Mouse (Mus musculus) common myeloid progenitor, adult 5-6 weeks (primary cell): ENCODE data around the gene Pilra. TPM values are rescaled to one million over a fixed set of nuclear protein-coding genes. Genes with fewer than 3 reads are reported as not detected.

Source experiments
- ATAC-seq: replicated peaks from 2 replicates; pipeline ENCODE4 v1.8.0; 2016; ENCODE audit warnings: low read depth, mild to moderate bottlenecking, moderate TSS enrichment, inconsistent platforms; ENCODE audit not compliant: poor library complexity, severe bottlenecking
- total RNA-seq: library from RNA; stranded (forward); fragments of 200-1000, 187-1606 nt; gene quantifications from 2 replicates; pipeline ENCODE4 v1.2.3, GENCODE M21; 2017

The Pilra gene
- total RNA-seq, 1 experiment from 2014 or later = 0.69 TPM

GRCm38 (mm10) chr5:137782776-137783522 lies 53.1 kb downstream of the Pilra start:
- no peak for ATAC-seq

- ATAC-seq = no peak
These were observed 54.4 kb downstream of the Pilra start for GRCm38 (mm10) chr5:137781661-137782060.

GRCm38 (mm10) chr5:137779053-137779933 lies 56.8 kb downstream of the Pilra start:
- ATAC-seq = no peak; the same call in 1 of the 2 replicates

- peak; percentile 88 for ATAC-seq
These were observed 57.4 kb downstream of the Pilra start, which contains the start of gene Ppp1r35 for GRCm38 (mm10) chr5:137778635-137779034. TSS of gene Ppp1r35 (plus strand) at chr5:137778849.

GRCm38 (mm10) chr5:137777267-137777845 lies 58.7 kb downstream of the Pilra start:
- ATAC-seq = no peak

- ATAC-seq = peak; percentile 50
These were observed 59.6 kb downstream of the Pilra start for GRCm38 (mm10) chr5:137776408-137776918.

- ATAC-seq = no peak
These were observed 60.3 kb downstream of the Pilra start for GRCm38 (mm10) chr5:137775587-137776290.

GRCm38 (mm10) chr5:137772755-137773154 lies 63.3 kb downstream of the Pilra start:
- no peak for ATAC-seq

Other genes with a start within 250 kb of the Pilra start
- gene Mospd3, start 235.2 kb downstream of the Pilra start, total RNA-seq = 13.3 and 24.0 TPM in 2 replicates
- gene Pcolce, start 222.5 kb downstream of the Pilra start, total RNA-seq = not detected in 2 replicates
- not detected in 2 replicates for gene Fbxo24, start 207.3 kb downstream of the Pilra start, total RNA-seq
- 17.0 and 33.8 TPM in 2 replicates for gene Lrch4, start 207.2 kb downstream of the Pilra start, total RNA-seq
- 6.0 and 6.5 TPM in 2 replicates for gene Gm20605, start 207.1 kb downstream of the Pilra start, total RNA-seq
- 5.6 and 9.3 TPM in 2 replicates for gene Sap25, start 194.9 kb downstream of the Pilra start, total RNA-seq
- not detected in 2 replicates for gene Irs3, start 190.6 kb downstream of the Pilra start, total RNA-seq
- 10.1 and 15.7 TPM in 2 replicates for gene Agfg2, start 151.6 kb downstream of the Pilra start, total RNA-seq
- gene Nyap1, start 94.7 kb downstream of the Pilra start, total RNA-seq = 0.05 TPM in 1 of 2 replicates, not detected in the other
- gene Tsc22d4, start 90.6 kb downstream of the Pilra start, total RNA-seq = 86.7 and 97.2 TPM in 2 replicates
- gene Ppp1r35, start 57.4 kb downstream of the Pilra start, total RNA-seq = 13.0 and 21.9 TPM in 2 replicates
- gene Mepce, start 48.6 kb downstream of the Pilra start, total RNA-seq = 27.4 and 33.1 TPM in 2 replicates
- gene Zcwpw1, start 48.5 kb downstream of the Pilra start, total RNA-seq = 24.1 and 24.3 TPM in 2 replicates
- 2.0 and 2.2 TPM in 2 replicates for gene Pilrb1, start 21.8 kb upstream of the Pilra start, total RNA-seq
- gene Pilrb2, start 35.5 kb upstream of the Pilra start, total RNA-seq = 0.05 and 1.7 TPM in 2 replicates
- gene Cyp3a13, start 85.3 kb upstream of the Pilra start, total RNA-seq = not detected in 2 replicates
- not detected in 2 replicates for gene Gjc3, start 126.8 kb upstream of the Pilra start, total RNA-seq
- gene Azgp1, start 145.2 kb upstream of the Pilra start, total RNA-seq = not detected in 2 replicates
- not detected in 2 replicates for gene Smok3a, start 185.0 kb upstream of the Pilra start, total RNA-seq
- gene Smok3b, start 185.1 kb upstream of the Pilra start, total RNA-seq = not detected in 2 replicates
- gene Smok3c, start 216.9 kb upstream of the Pilra start, total RNA-seq = not detected in 2 replicates
- 29.1 and 44.2 TPM in 2 replicates for gene Zkscan1, start 248.8 kb upstream of the Pilra start, total RNA-seq